Mouse (Mus musculus) ovary, adult 18-20 months (tissue): ENCODE data around the gene Tns1.
A peak's percentile ranks its signal among the peaks of the same experiment; 100 is the strongest.
"Not testable (repeated sequence)": the region's sequence is repeated elsewhere in the genome, so short reads cannot be mapped to it uniquely, and the experiment has no call there.

ENCODE experiments used
- DNase-seq: peaks from one replicate; pipeline ENCODE4 v3.0.0; 2022; ENCODE audit warnings: low spot score, mixed read lengths

The Tns1 gene

GRCm38 (mm10) chr1:74124021-74124981 is at the start of gene Tns1:
Gene Tns1 (minus strand): TSS chr1:74124449.
- peak; percentile 54 for DNase-seq

DNA sequence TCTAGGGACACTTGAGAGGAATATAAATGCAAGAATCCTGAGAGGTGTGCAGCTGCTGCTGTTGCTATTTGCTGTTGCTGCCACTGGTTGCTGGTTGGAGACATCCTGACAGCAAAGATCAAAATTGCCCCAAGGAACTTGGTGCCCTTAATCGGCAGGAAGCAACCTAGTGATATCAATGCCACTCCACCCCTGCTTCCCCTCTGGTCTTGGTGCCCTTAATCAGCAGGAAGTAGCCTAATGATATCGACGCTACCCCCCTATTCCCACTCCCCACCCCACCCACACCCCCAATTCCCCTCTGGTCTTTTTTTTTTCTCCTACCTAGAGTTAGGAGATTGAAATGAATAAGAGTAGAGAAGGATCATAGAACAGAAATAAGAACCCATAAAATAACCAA is 48.5 kb upstream of the Tns1 start:
- DNase-seq, result no peak

DNA sequence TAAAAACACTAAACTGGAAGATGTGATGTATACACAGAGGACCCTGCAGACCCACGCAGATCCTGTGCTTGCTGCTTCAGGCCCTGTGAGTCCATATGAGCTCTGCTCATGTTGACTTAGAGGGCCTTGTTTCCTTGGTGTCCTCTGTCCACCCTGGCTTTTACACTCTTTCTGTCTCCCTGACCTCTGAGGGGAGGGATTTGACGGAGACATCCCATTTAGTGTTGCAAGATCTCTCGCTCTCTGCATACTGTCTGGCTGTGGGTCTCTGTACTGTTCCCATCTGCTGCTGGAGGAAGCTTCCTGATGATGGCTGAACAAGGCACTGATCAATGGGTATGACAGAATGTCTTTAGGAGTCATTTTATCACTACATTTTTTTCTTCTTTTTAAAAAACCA is 45.5 kb upstream of the Tns1 start:
- DNase-seq, result no peak

- DNase-seq, result no peak
Measured at GRCm38 (mm10) chr1:74167136-74167535, 42.9 kb upstream of the Tns1 start.

DNA sequence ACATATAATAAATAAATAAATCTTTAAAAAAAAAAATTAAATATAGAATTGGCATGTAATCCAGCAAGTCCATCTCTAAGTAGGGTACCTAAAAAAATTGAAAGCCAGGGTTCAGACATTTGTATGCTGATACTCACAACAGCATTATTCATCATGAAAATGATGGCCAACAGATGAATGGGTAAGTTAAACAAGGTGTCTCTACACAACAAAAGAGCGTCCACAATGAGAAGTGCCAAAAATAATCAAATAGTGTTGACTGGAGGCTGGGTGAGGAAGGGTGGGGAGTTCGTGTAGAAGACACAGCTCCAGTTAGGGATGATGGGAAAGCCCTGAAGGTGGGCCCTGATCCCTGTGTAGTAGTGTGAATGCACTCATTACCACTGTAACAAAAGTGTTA is 35.8 kb upstream of the Tns1 start:
- DNase-seq, result no peak

DNA sequence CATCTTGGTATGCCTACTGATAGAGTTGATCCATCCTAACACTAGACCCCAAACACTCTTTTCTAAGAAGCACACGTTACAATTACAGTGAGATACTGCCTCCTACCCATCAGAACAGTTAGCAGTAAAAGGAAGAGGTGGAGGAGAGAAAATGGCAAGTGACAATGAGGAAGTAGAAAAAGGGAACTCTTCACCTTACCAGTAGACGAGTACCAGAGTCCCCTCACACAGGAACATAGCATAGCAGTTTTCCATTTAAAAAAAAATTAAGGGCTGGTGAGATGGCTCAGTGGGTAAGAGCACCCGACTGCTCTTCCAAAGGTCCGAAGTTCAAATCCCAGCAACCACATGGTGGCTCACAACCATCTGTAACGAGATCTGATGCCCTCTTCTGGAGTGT is 35.4 kb upstream of the Tns1 start:
- DNase-seq, result not testable (repeated sequence)

DNA sequence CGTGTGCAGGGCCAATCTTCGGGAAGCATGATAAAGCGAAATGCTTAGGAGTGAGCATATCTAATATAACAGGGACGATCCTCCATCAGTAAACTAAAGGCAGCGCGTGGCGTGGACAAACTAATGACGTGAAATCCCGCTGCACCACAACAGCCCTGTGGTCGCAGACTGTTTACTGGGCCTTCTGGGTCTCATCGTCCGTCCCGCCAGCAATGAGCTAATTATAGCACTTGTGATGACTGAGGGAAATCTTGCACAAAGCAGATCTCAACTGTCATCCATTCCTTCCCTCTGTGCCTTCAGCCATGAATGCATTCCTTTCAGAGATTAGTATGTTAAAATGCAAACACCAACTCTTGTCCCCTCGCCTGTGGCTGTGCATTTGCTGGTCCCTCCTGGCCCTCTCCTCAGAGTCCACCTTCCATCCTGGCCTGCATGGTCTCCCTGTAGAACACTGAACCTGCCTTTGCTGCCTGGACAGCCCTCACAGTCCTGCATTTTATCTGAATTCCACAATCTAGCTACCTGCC is 32.2 kb upstream of the Tns1 start:
- no peak for DNase-seq

DNA sequence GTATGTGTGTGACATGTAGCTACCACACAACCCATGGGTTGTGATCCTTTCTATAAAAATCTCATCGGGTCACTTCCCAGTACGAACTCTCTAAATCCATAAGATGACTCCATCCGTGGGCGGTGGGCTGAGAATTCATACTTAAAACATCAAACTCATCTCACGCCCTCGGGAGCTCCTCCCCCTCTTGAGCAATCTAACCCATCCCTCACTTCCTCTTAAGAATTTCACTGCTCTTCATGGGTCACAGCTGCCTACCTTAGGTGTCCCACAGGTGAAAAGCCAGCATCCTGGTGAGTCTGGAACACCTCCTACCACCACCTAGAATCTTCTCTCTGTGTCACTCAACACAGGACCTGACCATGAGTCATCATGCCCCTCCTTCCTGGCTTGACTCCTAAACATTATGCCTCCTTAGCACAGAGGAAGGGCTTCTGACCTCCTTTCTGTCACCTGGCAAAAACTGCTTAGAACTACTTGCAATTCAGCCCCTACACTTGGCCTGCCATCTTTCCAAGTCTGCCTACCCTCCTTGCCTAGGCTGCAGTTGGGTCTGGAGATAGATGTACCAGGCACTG is 31.3 kb upstream of the Tns1 start:
- no peak for DNase-seq

DNA sequence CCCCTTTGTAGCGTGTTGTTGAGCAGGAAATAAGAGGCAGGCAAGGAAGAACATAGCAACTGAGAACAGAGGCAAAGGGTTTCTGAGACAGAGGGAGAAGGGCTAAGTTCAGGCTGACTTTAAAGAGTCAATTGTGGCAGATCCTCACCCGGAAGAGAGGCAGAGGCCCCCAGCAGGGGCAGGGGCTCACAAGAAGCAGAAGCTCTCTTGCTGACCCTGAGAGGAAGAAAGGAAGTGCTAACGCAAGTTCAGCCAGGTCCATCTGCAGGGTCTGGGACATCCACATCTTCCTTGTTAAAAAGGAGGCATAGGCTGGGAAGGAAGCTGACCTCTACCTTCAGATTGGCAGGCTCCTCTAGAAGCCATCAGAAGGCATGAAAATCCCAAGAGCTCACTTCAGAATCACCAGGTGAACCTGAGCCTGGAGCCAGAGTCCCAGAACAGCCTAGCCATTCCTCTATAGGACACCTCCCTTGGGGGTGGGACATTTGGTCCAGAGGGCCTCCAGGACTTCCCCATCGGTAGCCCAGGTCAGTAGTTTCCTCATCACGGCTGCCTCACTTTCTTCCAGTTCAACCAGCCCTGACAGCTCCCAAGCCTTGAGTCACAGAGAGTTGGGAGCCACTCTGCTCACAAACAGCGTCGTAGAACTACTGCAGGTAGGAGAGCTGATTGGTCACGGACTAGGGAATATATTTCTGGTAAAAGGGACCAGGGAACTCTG is 29.4 kb upstream of the Tns1 start, which contains the start of gene Cxcr2:
TSS of gene Cxcr2 (plus strand) at position 529 of the 724 bp plus-strand sequence.
- DNase-seq, result no peak

DNA sequence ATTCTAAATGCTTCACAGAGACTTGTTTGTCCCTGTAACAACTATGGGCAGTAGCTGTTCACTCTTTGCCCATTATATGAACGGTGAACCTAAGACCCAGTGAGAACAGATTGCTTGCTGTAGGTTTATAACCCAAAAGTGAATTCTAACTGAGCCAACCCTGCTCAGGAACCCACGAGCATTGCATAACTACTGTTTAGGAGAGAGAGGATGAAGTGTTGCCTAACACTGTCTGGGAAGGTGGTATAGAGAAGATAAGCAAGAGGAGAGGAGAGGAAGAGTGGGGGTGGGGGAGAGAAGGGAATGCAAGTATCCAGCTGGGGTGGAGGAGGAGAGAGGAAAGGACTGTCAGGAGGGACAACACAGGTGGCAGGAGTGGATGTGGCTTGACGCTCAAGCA is 26.8 kb upstream of the Tns1 start:
- DNase-seq, result no peak

GRCm38 (mm10) chr1:74150101-74150500 is 25.9 kb upstream of the Tns1 start:
- DNase-seq, result no peak

DNA sequence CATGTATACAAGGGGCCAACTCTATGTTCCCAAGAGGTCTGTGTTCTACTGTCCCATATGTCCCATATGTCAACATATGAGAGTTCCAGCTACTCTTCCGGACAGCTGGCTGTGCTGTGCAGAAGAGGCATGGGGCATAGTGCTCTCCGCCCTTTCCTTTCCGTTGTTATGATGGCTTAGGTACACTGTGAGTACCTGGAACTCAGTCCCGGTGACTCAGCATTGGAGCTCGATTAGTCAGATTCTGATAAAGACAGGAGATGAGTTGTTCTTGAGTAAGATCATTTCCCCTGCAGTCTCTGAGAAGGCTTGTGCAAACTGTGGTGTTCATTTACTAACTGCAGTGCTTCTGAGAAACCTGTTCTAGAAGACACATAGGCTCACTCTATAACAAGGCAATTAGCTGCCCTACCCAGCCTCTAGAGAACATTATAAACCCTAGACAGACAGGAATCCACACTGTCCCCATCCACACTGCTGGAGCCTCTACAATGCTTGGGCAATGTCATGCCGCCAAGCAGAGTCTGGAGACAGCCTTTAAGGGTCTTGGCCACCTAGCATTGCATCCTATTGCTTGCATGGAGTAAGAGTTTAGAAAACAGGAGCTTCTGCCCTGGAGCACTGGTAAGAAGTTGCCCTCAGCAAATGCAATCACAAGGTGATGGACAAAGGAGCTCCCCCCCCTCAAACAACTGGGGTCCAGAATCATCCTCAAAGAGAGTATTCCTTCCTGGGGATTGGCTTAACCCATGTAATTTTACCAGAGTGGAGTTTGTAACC is 25.0 kb upstream of the Tns1 start:
- no peak for DNase-seq

DNA sequence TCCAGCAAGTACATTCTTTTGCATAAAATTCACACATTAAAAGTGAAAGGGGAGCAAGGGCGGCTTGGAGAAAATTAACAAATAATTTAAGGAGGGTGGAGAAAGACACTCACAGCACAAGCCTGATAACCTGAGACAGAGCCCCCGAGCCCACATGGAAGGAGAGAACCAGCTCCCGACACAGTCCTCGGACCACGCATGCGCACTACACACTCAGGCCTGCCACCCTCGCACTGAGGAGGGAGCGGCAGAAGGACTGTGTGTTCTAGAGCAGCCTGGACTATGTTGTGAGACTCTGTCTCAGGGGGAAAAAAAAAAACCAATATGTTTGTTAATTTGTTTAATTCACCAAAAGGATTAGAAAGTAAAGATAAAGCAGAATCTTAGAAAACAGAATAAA is 17.5 kb upstream of the Tns1 start:
- no peak for DNase-seq

GRCm38 (mm10) chr1:74139415-74139814 is 15.2 kb upstream of the Tns1 start:
- DNase-seq, result no peak

GRCm38 (mm10) chr1:74135326-74135950 is 11.2 kb upstream of the Tns1 start:
- DNase-seq, result no peak

GRCm38 (mm10) chr1:74133954-74134353 is 9.7 kb upstream of the Tns1 start:
- no peak for DNase-seq

DNA sequence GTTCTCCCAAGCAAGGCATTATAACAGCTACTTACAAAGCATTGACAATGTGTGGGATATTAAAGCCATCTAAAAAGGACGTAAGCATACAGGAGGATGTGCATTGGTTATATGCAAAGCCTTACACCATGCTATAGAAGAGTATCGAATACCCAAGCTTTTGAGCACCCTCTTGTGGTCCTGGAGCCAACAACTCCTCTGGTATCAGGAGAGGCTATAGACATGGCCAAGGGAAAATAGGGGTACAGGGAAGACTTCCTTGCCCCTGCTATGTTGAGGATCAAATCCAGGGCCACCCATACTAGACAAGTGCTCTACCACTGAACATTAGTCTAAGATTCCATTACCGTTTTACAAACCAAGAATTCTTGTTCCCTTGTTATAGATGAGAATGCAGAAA is 7.8 kb upstream of the Tns1 start:
- no peak for DNase-seq

DNA sequence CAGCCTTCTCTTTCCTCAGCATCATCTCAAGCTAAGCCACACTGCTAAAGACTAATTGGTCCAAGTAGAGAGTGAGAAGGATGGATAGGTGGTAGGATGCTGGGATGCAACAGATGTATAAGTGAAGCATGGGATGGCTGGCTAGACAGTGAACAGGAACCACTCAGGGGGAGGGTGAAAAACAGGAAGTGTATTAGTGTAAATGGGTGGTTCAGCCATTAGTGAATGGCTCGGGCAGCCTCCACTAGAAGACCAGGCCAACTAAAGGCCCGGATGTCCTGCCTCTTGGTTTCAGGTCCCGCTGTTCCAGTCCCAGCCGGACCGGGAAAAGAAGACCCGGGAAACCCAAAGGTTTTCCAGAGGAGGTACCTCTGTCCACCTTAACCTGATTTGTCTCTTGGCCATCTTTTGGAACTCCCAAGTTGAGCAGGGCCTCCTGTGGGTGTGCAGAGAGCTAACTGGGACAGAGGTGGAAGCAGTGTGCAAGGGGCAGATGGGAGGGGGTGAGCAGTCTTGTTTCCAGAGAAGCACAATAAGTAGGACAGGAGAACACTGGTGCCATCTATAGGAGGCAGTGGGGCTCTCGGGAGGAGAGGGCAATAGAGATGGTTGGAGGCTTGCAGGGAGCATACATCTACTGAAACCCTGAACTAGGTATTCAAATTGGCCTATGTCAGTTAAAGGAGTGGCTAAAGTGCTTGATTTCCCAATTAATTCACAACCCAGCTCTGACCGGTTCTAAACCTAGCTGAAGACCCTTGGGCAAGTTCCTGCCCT is 6.8 kb upstream of the Tns1 start:
- DNase-seq, result no peak

DNA sequence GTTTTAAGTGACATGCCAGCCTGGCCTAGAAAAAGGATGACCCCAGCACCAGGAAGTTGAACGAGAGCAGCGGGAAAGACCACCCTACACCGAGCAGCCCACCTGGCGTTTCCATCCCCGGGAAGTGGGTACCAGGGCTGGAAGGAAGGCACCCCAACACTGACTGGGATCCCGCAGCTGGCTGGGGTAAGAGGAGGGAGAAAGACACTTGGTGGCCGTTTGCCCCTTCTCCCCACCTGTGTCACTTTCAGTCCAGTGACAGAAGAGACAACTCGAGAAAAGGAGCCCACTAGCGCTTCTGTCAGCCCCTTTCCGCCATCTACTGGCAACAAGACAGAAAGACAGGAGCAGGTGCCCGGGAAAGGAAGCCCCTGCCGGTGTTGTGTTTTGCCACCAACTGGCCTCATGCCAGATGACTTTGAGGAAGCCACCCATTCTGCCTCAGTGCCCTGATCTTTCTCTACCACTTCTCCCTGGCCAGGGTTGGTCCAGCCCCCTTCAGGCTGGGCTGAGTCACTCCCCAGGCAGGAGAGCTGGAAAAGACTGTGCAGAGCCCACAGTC is 823 bp upstream of the Tns1 start, which contains the start of gene Rufy4:
TSS of gene Rufy4 (plus strand) at position 551 of the 562 bp plus-strand sequence.
- peak; percentile 60 for DNase-seq

DNA sequence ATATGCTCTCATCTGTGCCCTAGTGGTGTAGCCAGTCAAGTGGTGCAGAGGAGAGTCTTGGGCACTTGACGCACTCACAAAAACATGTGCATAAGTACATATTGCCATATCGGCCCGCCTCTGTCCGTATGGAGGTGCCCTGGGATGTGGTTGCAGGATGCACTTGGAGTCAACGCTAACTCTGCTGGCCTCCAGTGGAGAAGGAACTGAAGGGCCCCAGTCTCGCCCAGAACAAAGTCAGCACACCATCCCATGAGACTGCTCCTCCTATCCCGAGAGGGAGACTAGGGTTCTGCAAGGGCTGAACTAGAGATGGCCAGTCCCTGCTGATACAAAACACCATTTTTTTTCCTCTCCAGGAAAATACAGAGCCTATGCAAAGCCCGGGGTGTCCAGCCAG is 1.0 kb downstream of the Tns1 start:
- DNase-seq, result no peak
